Comparison of ENCODE assay signal across 12 mouse cellular contexts in genomic region chr13:63452898-63453297, GRCm38 (mm10). TPM values are rescaled to one million over a fixed set of nuclear protein-coding genes. Genes with fewer than 3 reads are reported as not detected.
DNase-seq lines count a peak whose midpoint lies in the region; ATAC-seq lines count a peak whose summit lies in the region.
"Had no signal": no experiment of that assay in that cellular context is flagged by ENCODE, and none has a peak within 500 bp of the region (broad histone marks: within the 10 kb centered on the region; RNA-seq: fewer than 3 reads in every experiment).

No protein-coding gene starts in this region.

- peak; percentile 20; the same call in 1 of the 2 replicates for ATAC-seq in cerebellum, adult (ENCODE audit: insufficient number of reproducible peaks, low FRiP score, low TSS enrichment)
- peak; percentile 85 for ATAC-seq in frontal cortex, adult (ENCODE audit: low TSS enrichment)
- ATAC-seq in liver, embryonic 12.5 days = no peak
- no peak for ATAC-seq in forebrain, embryonic 11.5 days (replicated peaks; ENCODE audit: low FRiP score)
- ATAC-seq: forebrain, embryonic 14.5 days had no signal

- H3K4me1 ChIP-seq in liver, embryonic 12.5 days = no peaks in the 10 kb centered on the region
- H3K4me1 ChIP-seq in forebrain, embryonic 11.5 days (replicated peaks; ENCODE audit: control insufficient read depth, insufficient read depth, low read length) = no peaks in the 10 kb centered on the region
- peaks cover 12% of the 10 kb centered on the region for H3K4me1 ChIP-seq in forebrain, embryonic 10.5 days

- 53% methylated on average over 5 of the region's 5 CpGs for WGBS in liver, embryonic 12.5 days (ENCODE audit: insufficient replicate concordance)
- WGBS in forebrain, embryonic 11.5 days = 82% methylated on average over 5 of the region's 5 CpGs
- 90% methylated on average over 5 of the region's 5 CpGs for WGBS in forebrain, embryonic 10.5 days

- H3K4me3 ChIP-seq in liver, embryonic 12.5 days = no peak overlapping the region
- H3K4me3 ChIP-seq in forebrain, embryonic 11.5 days (ENCODE audit: low read depth, low read length) = no peak overlapping the region
- H3K4me3 ChIP-seq in forebrain, embryonic 10.5 days = no peak overlapping the region

- H3K4me2 ChIP-seq in liver, embryonic 12.5 days = no peak overlapping the region
- H3K4me2 ChIP-seq in forebrain, embryonic 11.5 days (ENCODE audit: low read depth, low read length, severe bottlenecking) = no peak overlapping the region

- no peak overlapping the region for H3K27ac ChIP-seq in liver, embryonic 12.5 days
- no peak overlapping the region for H3K27ac ChIP-seq in forebrain, embryonic 11.5 days (ENCODE audit: low read depth, low read length)
- no peak overlapping the region for H3K27ac ChIP-seq in forebrain, embryonic 10.5 days
- H3K27ac ChIP-seq: liver, embryonic 14.5 days had no signal

- no peaks in the 10 kb centered on the region; the same call in 1 of the 2 replicates for H3K27me3 ChIP-seq in liver, embryonic 12.5 days (replicated peaks)
- H3K27me3 ChIP-seq in forebrain, embryonic 11.5 days (ENCODE audit: control insufficient read depth, insufficient read depth, low read length) = no peaks in the 10 kb centered on the region
- H3K27me3 ChIP-seq in forebrain, embryonic 10.5 days (ENCODE audit: poor library complexity, severe bottlenecking) = no peaks in the 10 kb centered on the region

- no peaks in the 10 kb centered on the region for H3K36me3 ChIP-seq in liver, embryonic 12.5 days
- no peaks in the 10 kb centered on the region for H3K36me3 ChIP-seq in forebrain, embryonic 11.5 days (ENCODE audit: control insufficient read depth, insufficient read depth, low read length)
- H3K36me3 ChIP-seq in forebrain, embryonic 10.5 days (replicated peaks) = no peaks in the 10 kb centered on the region

- H3K9ac ChIP-seq in liver, embryonic 12.5 days = no peak overlapping the region
- no peak overlapping the region for H3K9ac ChIP-seq in forebrain, embryonic 11.5 days (ENCODE audit: low read length)
- H3K9ac ChIP-seq: liver, embryonic 14.5 days had no signal

- H3K9me3 ChIP-seq in liver, embryonic 12.5 days (replicated peaks) = no peaks in the 10 kb centered on the region
- no peaks in the 10 kb centered on the region for H3K9me3 ChIP-seq in forebrain, embryonic 11.5 days (ENCODE audit: control insufficient read depth, low read length)
- H3K9me3 ChIP-seq in forebrain, embryonic 10.5 days = no peaks in the 10 kb centered on the region

- no peak for DNase-seq in cerebellum, postnatal 4 days (ENCODE audit: low spot score in 2 of 2)
- peak; percentile 7 for DNase-seq in 3T3-L1 (ENCODE audit: low read depth, low spot score)
- peak; percentile 16 for DNase-seq in cerebellum, adult 11 months
- DNase-seq in forebrain, embryonic 11.5 days (ENCODE audit: low spot score) = no peak
- no peak for DNase-seq in forebrain, embryonic 10.5 days (ENCODE audit: extremely low spot score, low spot score)
- DNase-seq: heart, postnatal 10 days; kidney, postnatal 36 days had no signal

RNA-seq across cellular contexts. Expression of gene Fancc, which starts 44.2 kb away (rescaled TPM):
- 13.5 TPM in 2 replicates for polyA plus RNA-seq in liver, embryonic 12.5 days (2016; fragmentation: Nextera tagmentation; extraction: Ambion mirVana)
- 20.4 and 22.5 TPM in 2 replicates for polyA plus RNA-seq in forebrain, embryonic 11.5 days (2014; fragmentation: Nextera tagmentation; extraction: Ambion mirVana)
- polyA plus RNA-seq in forebrain, embryonic 10.5 days (2016; fragmentation: Nextera tagmentation; extraction: Ambion mirVana) = 22.4 and 23.9 TPM in 2 replicates

Comparison
In these comparisons a context has a peak if more than half of its experiments do, and no peak if none do; other contexts are left out.
1. DNase-seq: peak in 3T3-L1 (single experiment) and cerebellum, adult 11 months (single experiment); none in cerebellum, postnatal 4 days (0 of 2), forebrain, embryonic 11.5 days (single experiment) and forebrain, embryonic 10.5 days (single experiment).
2. ATAC-seq: peak in cerebellum, adult (single experiment) and frontal cortex, adult (single experiment); none in liver, embryonic 12.5 days (single experiment) and forebrain, embryonic 11.5 days (single experiment).